Mouse (Mus musculus): ENCODE results near the gene Rps2.
A peak's percentile ranks its signal among the peaks of the same experiment; 100 is the strongest.
"Not testable (repeated sequence)": the region's sequence is repeated elsewhere in the genome, so short reads cannot be mapped to it uniquely, and the experiment has no call there.

Gene Rps2

GRCm38 (mm10) chr17:24706982-24707800, 10.7 kb upstream of the Rps2 start, which contains the start of gene Tbl3:
Gene Tbl3 (minus strand): TSS chr17:24707660.
- DNase-seq, result peak; percentile 96

- no peak for DNase-seq
Observed at GRCm38 (mm10) chr17:24707801-24708425, 10.0 kb upstream of the Rps2 start.

DNA sequence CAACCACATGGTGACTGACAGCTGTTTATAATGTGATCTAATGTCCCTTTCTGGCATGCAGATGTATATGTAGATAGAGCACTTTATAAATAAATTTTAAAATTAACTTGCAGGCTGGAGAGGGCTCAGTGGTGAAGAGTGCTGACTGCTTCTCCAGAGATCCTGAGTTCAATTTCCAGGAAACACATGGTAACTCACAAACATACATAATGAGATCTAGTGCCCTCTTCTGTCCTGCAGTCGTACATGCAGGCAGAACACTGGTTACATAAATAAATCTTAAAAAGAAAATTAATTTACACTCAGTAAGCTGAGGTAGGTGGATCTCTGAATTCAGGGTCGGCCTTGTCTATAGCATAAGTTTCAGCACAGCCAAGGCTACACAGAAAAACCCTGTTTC, 9.3 kb upstream of the Rps2 start:
- no peak for DNase-seq

DNA sequence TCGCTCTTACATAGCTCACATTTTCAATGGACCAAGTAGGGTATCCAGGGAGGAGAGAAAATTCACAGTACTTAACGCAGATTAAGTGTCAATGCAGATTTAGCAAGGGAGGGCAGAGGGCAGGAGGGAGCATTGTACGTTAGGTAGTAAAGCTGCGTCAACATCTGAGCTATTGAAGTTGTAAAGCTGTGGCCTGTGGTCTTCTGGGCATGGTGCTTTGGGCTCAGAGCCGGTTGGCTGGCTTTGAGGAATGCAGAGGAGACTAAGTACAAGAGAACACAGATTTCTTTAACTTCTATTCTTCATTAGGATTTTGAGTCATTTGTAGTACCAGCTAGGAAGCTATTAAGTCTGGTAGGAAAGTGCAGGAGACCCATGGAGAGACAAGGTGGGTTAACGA, 2.4 kb upstream of the Rps2 start:
- DNase-seq, result no peak

GRCm38 (mm10) chr17:24716166-24716682, 1.7 kb upstream of the Rps2 start:
- no peak for DNase-seq

- not testable (repeated sequence) for DNase-seq
Observed at GRCm38 (mm10) chr17:24718938-24719337, 1.0 kb downstream of the Rps2 start.

GRCm38 (mm10) chr17:24719494-24720222, 1.7 kb downstream of the Rps2 start:
- peak; percentile 98 for DNase-seq

GRCm38 (mm10) chr17:24720616-24721015, 2.7 kb downstream of the Rps2 start:
- not testable (repeated sequence) for DNase-seq

DNA sequence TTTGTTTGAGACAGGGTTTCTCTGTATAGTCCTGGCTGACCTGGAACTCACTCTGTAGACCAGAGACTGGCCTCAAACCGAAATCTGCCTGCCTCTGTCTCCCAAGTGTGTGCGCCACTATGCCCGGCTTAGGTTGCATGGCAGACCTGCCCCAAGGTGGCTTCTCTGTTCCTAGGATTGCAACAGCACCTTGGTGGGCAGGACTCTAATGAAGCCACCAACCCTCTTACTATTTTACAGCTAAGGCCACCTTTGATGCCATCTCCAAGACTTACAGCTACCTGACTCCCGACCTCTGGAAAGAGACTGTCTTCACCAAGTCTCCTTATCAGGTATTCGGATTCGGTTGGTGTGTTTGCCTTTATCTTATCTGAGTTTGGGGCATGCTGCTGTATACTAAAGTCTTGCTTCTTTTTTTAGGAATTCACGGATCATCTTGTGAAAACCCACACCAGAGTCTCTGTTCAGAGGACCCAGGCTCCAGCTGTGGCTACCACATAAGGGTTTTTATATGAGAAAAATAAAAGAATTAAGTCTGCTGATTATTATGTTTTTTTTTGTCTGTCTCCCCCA, 3.6 kb downstream of the Rps2 start:
- not testable (repeated sequence) for DNase-seq

GRCm38 (mm10) chr17:24722220-24722924, 4.5 kb downstream of the Rps2 start:
- no peak for DNase-seq

GRCm38 (mm10) chr17:24723122-24723880, 5.4 kb downstream of the Rps2 start:
- no peak for DNase-seq

DNA sequence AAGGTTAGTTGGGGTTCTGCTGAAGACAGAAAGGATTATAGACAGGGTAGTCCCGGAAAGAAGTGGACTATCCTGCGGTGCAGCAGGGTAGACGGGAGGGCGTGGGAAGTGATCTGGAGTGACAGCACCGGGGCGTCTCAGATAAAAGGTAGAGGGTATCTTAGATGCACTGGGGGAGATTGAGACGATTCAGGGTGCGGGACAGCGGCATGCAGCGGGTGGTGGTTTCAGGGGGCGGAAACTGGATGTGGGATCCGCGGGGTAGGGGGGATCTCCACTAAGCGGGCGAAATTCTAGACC, 5.9 kb downstream of the Rps2 start:
- no peak for DNase-seq

DNA sequence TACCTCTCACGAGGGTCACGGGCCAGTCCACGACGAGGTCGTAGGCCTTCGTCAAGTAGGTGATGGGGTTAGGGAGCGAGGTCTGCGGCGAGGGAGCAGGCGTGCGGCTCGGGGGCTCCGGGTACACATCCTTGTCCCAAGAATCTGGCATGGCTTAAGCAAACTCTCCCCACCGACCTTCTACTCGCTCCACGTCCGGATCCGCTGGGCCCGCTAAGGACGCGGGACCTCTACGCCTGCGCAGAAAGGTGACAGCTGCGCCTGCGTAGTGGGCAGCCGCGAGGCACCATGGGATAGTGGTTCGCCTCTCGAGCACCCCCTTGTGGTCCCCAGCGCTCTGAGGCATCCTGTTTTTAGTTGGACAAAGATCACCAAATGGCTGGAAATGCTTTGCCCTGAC, 6.3 kb downstream of the Rps2 start, which contains the start of gene Ndufb10:
Gene Ndufb10, minus strand, starts transcription at position 295 of the 400 bp plus-strand sequence.
- peak; percentile 99 for DNase-seq

DNA sequence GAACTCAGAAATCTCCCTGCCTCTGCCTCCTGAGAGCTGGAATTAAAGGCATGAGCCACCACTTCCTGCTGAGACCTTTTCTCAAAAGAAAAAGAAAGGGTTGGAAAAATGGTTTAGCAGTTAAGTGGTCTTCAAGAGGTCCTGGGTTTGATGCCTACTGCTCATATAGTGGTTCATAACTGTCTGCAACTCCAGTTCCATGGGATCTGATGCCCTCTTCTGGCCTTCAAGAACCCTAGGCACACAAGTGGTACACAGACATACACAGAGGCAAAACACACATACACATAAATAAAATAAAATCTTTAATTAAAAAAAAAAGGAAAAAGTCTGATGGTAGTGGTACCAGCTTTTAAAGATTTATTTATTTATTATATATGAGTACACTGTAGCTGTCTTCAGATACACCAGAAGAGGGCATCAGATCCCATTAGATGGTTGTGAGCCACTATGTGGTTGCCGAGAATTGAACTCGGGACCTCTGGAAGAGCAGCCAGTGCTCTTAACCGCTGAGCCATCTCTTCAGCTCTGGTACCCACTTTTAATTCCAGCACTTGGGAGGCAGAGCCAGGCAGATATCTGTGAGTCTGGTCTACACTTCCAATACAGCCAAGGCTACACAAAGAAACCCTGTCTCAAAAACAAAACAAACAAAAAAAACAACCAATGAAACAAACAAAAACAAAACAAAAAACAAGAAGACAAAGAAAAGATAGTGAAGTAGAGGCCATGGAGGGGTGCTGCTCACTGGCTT, 7.9 kb downstream of the Rps2 start:
- no peak for DNase-seq

- DNase-seq, result no peak
Observed at GRCm38 (mm10) chr17:24727618-24728017, 9.7 kb downstream of the Rps2 start, which contains the start of gene Rpl3l. Gene Rpl3l (plus strand): TSS chr17:24727820.

- no peak for DNase-seq
Observed at GRCm38 (mm10) chr17:24728184-24728583, 10.3 kb downstream of the Rps2 start.

GRCm38 (mm10) chr17:24729067-24729466, 11.2 kb downstream of the Rps2 start:
- DNase-seq, result no peak

- no peak for DNase-seq
Observed at GRCm38 (mm10) chr17:24730787-24731186, 12.9 kb downstream of the Rps2 start.

- no peak for DNase-seq
Observed at GRCm38 (mm10) chr17:24732233-24732935, 14.5 kb downstream of the Rps2 start.

GRCm38 (mm10) chr17:24733434-24734050, 15.6 kb downstream of the Rps2 start:
- DNase-seq, result no peak
